Mouse (Mus musculus): ENCODE data around the gene Hnrnpul1.

- TF ChIP-seq CTCF (IDR thresholded peaks at IDR 0.05; ENCODE audit: control insufficient read depth, insufficient read depth, insufficient replicate concordance, low read depth, low read length) (peak; percentile 34; the same call in 1 of the 2 replicates), POLR2A (IDR thresholded peaks at IDR 0.05; ENCODE audit: control insufficient read depth, low read depth, low read length) (no peak; the same call in none of the 2 replicates)
Observed at GRCm38 (mm10) chr7:25686680-25687531, 67.7 kb downstream of the Hnrnpul1 start, which contains the start of gene Tgfb1.

Data from testis, adult 2 months (tissue).